Mouse (Mus musculus): ENCODE results near the gene Ube2q2. TPM values are rescaled to one million over a fixed set of nuclear protein-coding genes. Genes with fewer than 3 reads are reported as not detected.

Gene Ube2q2
- polyA plus RNA-seq, 1 experiment from 2014 or later: 6.0 TPM

DNA sequence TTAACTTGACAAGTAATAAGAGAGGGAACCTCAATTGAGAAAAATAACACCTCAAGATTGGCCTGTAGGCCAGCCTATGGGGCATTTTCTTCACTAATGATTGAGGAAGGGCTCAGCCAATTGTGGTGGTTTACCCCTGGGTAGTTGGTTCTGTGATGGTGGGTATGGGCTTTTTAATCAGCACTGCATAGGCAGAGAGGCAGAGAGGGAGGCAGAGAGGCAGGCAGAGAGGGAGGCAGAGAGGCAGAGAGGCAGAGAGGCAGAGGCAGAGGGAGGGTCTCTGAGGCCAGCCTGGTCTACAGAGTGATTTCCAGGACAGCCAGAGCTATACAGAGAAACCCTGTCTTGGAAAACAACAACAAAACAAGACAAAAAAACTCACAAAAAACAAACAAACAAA lies 2.4 kb downstream of the Ube2q2 start:
- Histone ChIP-seq H3K9ac (ENCODE audit: low read depth, low read length) (peak overlapping the region; percentile 81; the same call in 1 of the 2 replicates), H3K36me3 (ENCODE audit: control insufficient read depth, insufficient read depth) (no peaks in the 10 kb centered on the region), H3K4me1 (ENCODE audit: control insufficient read depth, low read depth, low read length) (peaks cover 22% of the 10 kb centered on the region), H3K27me3 (ENCODE audit: control insufficient read depth, insufficient read depth, low read depth, low read length) (no peaks in the 10 kb centered on the region), H3K4me2 (ENCODE audit: low read depth, low read length) (peak overlapping the region; percentile 96), H3K9me3 (replicated peaks; ENCODE audit: control insufficient read depth, low read length) (no peaks in the 10 kb centered on the region), H3K27ac (ENCODE audit: low read length) (no peak overlapping the region), H3K4me3 (ENCODE audit: low read depth, low read length) (peak overlapping the region; percentile 88; the same call in 1 of the 2 replicates)
- no peak for ATAC-seq (ENCODE audit: low read depth)

DNA sequence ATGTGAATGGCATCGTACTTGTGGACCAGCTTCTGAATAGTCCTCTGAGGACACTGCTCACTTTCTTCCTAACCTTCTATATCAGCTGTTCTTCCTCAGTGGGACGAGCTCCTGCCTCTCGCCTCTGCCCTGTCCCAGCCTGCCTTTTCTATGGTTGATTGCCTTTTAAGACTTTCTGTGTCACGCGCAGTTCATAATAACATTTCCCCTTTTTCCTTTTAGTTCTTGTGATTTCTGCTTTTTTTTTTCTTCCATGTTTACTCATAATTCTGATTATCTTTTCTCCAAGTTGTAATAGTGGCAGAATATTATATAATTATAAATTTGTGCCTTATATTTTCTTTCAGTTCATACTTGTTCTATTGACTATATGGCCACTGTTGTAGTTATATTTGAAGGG lies 4.3 kb downstream of the Ube2q2 start:
- H3K4me3 ChIP-seq (ENCODE audit: low read depth, low read length): no peak overlapping the region
- no peak for ATAC-seq (ENCODE audit: low read depth)
- H3K9ac ChIP-seq (ENCODE audit: low read depth, low read length): no peak overlapping the region
- no peaks in the 10 kb centered on the region for H3K36me3 ChIP-seq (ENCODE audit: control insufficient read depth, insufficient read depth)
- WGBS (ENCODE audit: insufficient replicate concordance): 72% methylated on average over 5 of the region's 5 CpGs
- no peaks in the 10 kb centered on the region for H3K27me3 ChIP-seq (ENCODE audit: control insufficient read depth, insufficient read depth, low read depth, low read length)
- no peaks in the 10 kb centered on the region for H3K9me3 ChIP-seq (replicated peaks; ENCODE audit: control insufficient read depth, low read length)
- no peak overlapping the region for H3K4me2 ChIP-seq (ENCODE audit: low read depth, low read length)
- no peak overlapping the region for H3K27ac ChIP-seq (ENCODE audit: low read length)
- peaks cover 22% of the 10 kb centered on the region for H3K4me1 ChIP-seq (ENCODE audit: control insufficient read depth, low read depth, low read length)

DNA sequence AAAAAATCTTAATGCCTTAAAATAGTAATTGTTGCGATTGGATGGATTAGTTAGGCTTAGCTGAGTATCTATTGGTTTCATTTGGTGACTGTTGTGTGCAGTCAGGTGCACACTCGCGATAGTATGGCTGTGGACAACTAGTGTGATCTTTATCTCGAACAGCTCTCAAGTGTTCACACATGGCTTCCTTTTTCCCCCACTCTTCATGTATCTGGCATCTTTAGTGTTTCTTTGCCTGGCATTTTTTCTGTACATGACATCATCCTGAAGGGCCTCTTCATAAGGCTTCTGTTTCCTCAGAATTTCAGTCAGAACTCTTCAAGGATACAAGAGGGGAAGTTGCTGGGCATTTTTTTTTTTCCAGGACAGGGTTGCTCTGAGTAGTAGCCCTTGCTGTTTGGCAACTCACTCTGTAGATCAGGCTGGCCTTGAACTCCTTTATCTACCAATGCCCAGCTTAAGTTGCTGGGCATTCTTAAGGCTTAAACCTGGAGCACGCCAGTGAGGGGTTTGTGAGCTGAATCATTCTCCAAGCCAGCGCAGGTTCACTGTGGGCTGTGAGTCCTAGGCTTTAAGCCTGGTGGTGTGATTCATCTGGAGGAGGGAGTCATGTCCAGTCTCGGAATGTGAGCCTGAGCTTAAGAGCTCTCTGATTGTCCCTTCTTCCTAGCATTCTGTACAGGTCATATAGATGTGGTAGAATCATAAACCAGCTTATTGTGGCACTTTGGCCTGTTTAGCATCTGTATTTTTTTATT lies 22.2 kb downstream of the Ube2q2 start:
- Histone ChIP-seq H3K9me3 (replicated peaks; ENCODE audit: control insufficient read depth, low read length) (no peaks in the 10 kb centered on the region), H3K4me3 (ENCODE audit: low read depth, low read length) (no peak overlapping the region), H3K9ac (ENCODE audit: low read depth, low read length) (no peak overlapping the region), H3K27me3 (ENCODE audit: control insufficient read depth, insufficient read depth, low read depth, low read length) (no peaks in the 10 kb centered on the region), H3K27ac (ENCODE audit: low read length) (no peak overlapping the region), H3K4me2 (ENCODE audit: low read depth, low read length) (no peak overlapping the region), H3K4me1 (ENCODE audit: control insufficient read depth, low read depth, low read length) (peaks cover 6% of the 10 kb centered on the region; the same call in 1 of the 2 replicates), H3K36me3 (ENCODE audit: control insufficient read depth, insufficient read depth) (no peaks in the 10 kb centered on the region)
- peak; percentile 53 for ATAC-seq (ENCODE audit: low read depth)
- 36% methylated on average over 7 of the region's 7 CpGs for WGBS (ENCODE audit: insufficient replicate concordance)

DNA sequence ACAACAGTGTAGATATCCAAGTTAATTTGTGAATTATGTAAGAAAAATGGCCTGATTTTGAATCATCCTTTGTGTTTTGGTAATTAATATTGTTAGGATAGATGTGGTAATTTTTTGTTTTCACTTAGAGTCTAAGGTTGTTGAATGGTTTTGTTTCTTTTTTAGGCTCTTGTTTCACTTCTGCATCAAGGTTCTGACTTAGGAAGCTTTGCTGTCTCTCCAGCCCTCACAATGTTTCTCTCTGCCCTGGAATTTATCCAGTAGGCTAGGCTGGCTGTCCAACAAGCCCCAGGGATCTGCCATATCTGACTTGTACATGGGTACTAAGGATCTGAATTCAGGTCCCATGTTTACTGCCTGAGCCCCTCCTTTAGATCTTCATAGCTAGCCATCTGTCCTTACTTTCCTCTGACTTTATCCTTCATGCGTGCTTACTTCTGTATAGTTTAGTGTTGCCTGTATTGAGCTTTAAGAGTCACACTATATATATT lies 23.6 kb downstream of the Ube2q2 start:
- H3K4me2 ChIP-seq (ENCODE audit: low read depth, low read length): no peak overlapping the region
- ATAC-seq (ENCODE audit: low read depth): no peak
- H3K4me3 ChIP-seq (ENCODE audit: low read depth, low read length): no peak overlapping the region
- H3K27ac ChIP-seq (ENCODE audit: low read length): no peak overlapping the region
- no peaks in the 10 kb centered on the region for H3K9me3 ChIP-seq (replicated peaks; ENCODE audit: control insufficient read depth, low read length)
- WGBS (ENCODE audit: insufficient replicate concordance): 78% methylated on average over 1 of the region's 1 CpGs
- no peak overlapping the region for H3K9ac ChIP-seq (ENCODE audit: low read depth, low read length)
- no peaks in the 10 kb centered on the region for H3K36me3 ChIP-seq (ENCODE audit: control insufficient read depth, insufficient read depth)
- H3K4me1 ChIP-seq (ENCODE audit: control insufficient read depth, low read depth, low read length): peaks cover 6% of the 10 kb centered on the region; the same call in 1 of the 2 replicates
- H3K27me3 ChIP-seq (ENCODE audit: control insufficient read depth, insufficient read depth, low read depth, low read length): no peaks in the 10 kb centered on the region

DNA sequence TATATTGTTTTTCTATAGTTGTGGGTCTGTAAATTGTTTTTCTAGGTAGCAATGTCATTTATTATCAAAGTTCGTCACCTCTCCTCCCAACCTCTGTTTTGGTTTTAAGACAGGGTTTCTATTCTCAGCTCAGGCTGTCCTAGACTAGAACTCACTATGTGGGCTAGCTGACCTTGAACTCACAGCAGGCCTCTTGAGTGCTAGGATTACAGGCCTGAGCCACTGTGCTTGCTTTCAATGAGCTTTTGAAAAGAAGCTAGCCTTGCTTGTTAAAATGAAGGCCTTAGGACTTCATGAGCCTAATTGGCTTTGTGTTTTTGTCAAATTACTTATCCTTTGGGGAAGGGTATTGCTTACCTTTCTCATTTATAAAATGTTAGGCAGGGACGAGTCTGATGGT lies 25.6 kb downstream of the Ube2q2 start:
- Histone ChIP-seq H3K36me3 (ENCODE audit: control insufficient read depth, insufficient read depth) (no peaks in the 10 kb centered on the region), H3K4me1 (ENCODE audit: control insufficient read depth, low read depth, low read length) (peaks cover 6% of the 10 kb centered on the region; the same call in 1 of the 2 replicates), H3K9me3 (replicated peaks; ENCODE audit: control insufficient read depth, low read length) (no peaks in the 10 kb centered on the region), H3K4me3 (ENCODE audit: low read depth, low read length) (no peak overlapping the region), H3K27ac (ENCODE audit: low read length) (no peak overlapping the region), H3K4me2 (ENCODE audit: low read depth, low read length) (no peak overlapping the region), H3K27me3 (ENCODE audit: control insufficient read depth, insufficient read depth, low read depth, low read length) (no peaks in the 10 kb centered on the region), H3K9ac (ENCODE audit: low read depth, low read length) (no peak overlapping the region)
- no peak for ATAC-seq (ENCODE audit: low read depth)
- WGBS (ENCODE audit: insufficient replicate concordance): 68% methylated on average over 2 of the region's 2 CpGs

DNA sequence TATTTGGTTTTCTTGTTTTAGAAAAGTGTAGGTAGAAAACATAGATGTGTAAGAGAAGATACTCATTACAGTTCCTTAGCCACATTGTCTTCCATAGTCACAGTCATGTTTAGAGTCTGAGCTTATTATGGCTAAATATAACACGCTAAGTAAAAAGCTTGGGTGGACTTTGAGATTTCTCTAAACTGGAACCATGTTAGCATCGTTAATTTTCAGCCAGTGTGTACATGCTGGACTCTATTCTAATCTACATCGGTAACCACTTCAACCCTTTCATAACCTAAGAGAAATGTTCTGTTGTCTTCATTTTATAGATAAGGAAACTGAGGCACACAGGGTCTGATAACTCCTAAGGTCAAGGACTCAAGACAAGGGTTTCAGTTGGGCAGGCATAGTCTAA lies 47.2 kb downstream of the Ube2q2 start:
- H3K9me3 ChIP-seq (replicated peaks; ENCODE audit: control insufficient read depth, low read length): no peaks in the 10 kb centered on the region
- H3K4me1 ChIP-seq (ENCODE audit: control insufficient read depth, low read depth, low read length): no peaks in the 10 kb centered on the region
- ATAC-seq (ENCODE audit: low read depth): no peak; the same call in 1 of the 2 replicates
- WGBS (ENCODE audit: insufficient replicate concordance): 64% methylated on average over 3 of the region's 3 CpGs
- H3K27ac ChIP-seq (ENCODE audit: low read length): no peak overlapping the region
- H3K9ac ChIP-seq (ENCODE audit: low read depth, low read length): no peak overlapping the region
- H3K36me3 ChIP-seq (ENCODE audit: control insufficient read depth, insufficient read depth): no peaks in the 10 kb centered on the region; the same call in 1 of the 2 replicates
- H3K4me3 ChIP-seq (ENCODE audit: low read depth, low read length): no peak overlapping the region
- no peak overlapping the region for H3K4me2 ChIP-seq (ENCODE audit: low read depth, low read length)
- H3K27me3 ChIP-seq (ENCODE audit: control insufficient read depth, insufficient read depth, low read depth, low read length): no peaks in the 10 kb centered on the region

DNA sequence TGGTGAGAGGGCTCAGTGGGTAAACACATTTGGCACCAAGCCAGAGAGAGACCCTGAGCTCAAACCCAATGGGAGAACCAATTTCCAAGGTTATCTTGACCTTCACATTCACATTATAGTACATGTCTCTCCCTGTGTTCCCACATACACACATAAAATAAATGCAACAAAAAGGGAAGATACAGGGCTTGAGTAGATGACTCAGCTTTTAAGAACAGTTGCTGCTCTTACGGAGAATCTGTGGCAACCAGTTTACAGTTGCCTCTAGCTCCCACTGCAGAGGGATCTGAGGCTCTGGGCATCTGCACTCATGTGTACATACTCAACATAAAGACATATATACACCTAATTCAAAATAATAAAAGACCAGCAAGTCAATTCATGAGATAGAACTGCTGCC lies 49.6 kb downstream of the Ube2q2 start:
- no peak overlapping the region for H3K27ac ChIP-seq (ENCODE audit: low read length)
- no peak overlapping the region for H3K4me3 ChIP-seq (ENCODE audit: low read depth, low read length)
- 70% methylated on average over 1 of the region's 1 CpGs for WGBS (ENCODE audit: insufficient replicate concordance)
- H3K27me3 ChIP-seq (ENCODE audit: control insufficient read depth, insufficient read depth, low read depth, low read length): no peaks in the 10 kb centered on the region
- H3K36me3 ChIP-seq (ENCODE audit: control insufficient read depth, insufficient read depth): no peaks in the 10 kb centered on the region; the same call in 1 of the 2 replicates
- H3K9me3 ChIP-seq (replicated peaks; ENCODE audit: control insufficient read depth, low read length): no peaks in the 10 kb centered on the region
- no peak for ATAC-seq (ENCODE audit: low read depth)
- H3K4me1 ChIP-seq (ENCODE audit: control insufficient read depth, low read depth, low read length): no peaks in the 10 kb centered on the region
- H3K4me2 ChIP-seq (ENCODE audit: low read depth, low read length): no peak overlapping the region
- H3K9ac ChIP-seq (ENCODE audit: low read depth, low read length): no peak overlapping the region

DNA sequence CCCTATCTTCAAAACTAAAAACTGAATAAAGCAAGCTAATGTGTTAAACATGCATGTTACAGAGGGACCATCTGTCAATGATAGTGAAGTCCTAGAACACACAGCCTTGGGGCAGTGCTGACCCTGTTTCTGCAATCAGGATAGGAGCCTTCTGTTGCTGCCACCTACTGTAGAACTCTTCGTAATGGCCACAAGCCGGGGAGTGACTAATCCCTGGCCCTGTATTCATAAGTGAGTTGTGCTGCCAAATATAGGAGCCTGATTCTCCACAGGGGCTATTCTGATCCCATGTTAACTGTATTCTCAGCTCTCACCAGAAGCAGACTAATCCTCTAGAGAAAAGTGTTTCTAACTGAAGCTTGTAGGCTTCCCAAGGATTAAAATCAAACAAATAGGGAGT lies 50.7 kb downstream of the Ube2q2 start:
- H3K36me3 ChIP-seq (ENCODE audit: control insufficient read depth, insufficient read depth): no peaks in the 10 kb centered on the region; the same call in 1 of the 2 replicates
- H3K9me3 ChIP-seq (replicated peaks; ENCODE audit: control insufficient read depth, low read length): no peaks in the 10 kb centered on the region
- WGBS (ENCODE audit: insufficient replicate concordance): 82% methylated on average over 2 of the region's 2 CpGs
- H3K4me1 ChIP-seq (ENCODE audit: control insufficient read depth, low read depth, low read length): no peaks in the 10 kb centered on the region
- H3K27me3 ChIP-seq (ENCODE audit: control insufficient read depth, insufficient read depth, low read depth, low read length): no peaks in the 10 kb centered on the region
- no peak overlapping the region for H3K9ac ChIP-seq (ENCODE audit: low read depth, low read length)
- H3K27ac ChIP-seq (ENCODE audit: low read length): no peak overlapping the region
- no peak for ATAC-seq (ENCODE audit: low read depth)
- no peak overlapping the region for H3K4me3 ChIP-seq (ENCODE audit: low read depth, low read length)
- no peak overlapping the region for H3K4me2 ChIP-seq (ENCODE audit: low read depth, low read length)

DNA sequence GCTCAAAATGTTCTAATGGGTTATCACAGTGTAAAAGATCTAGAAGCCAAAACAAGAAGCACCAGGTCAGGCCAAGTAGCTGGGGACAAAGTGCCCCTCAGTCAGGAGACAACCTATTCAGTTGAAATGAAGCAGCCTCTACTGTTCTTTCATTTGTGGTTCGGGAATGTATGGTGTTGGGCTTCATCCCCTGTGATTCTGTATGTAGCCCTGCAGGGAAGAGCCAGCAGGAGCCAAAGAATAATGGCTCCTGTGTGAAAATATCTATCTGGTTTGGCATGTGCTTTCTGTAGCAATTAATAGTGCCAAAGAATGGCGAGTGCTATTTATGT lies 59.8 kb downstream of the Ube2q2 start:
- Histone ChIP-seq H3K9ac (ENCODE audit: low read depth, low read length) (peak overlapping the region; percentile 76), H3K27ac (ENCODE audit: low read length) (peak overlapping the region; percentile 84; the same call in 1 of the 2 replicates), H3K4me2 (ENCODE audit: low read depth, low read length) (peak overlapping the region; percentile 70), H3K36me3 (ENCODE audit: control insufficient read depth, insufficient read depth) (no peaks in the 10 kb centered on the region), H3K4me1 (ENCODE audit: control insufficient read depth, low read depth, low read length) (peaks cover 14% of the 10 kb centered on the region), H3K9me3 (replicated peaks; ENCODE audit: control insufficient read depth, low read length) (no peaks in the 10 kb centered on the region), H3K27me3 (ENCODE audit: control insufficient read depth, insufficient read depth, low read depth, low read length) (no peaks in the 10 kb centered on the region), H3K4me3 (ENCODE audit: low read depth, low read length) (peak overlapping the region; percentile 86)
- 3% methylated on average over 2 of the region's 2 CpGs for WGBS (ENCODE audit: insufficient replicate concordance)
- ATAC-seq (ENCODE audit: low read depth): no peak
